7 mouse cellular contexts compared by ENCODE assay signal in genomic region chr2:167727161-167727560, GRCm38 (mm10). TPM values are rescaled to one million over a fixed set of nuclear protein-coding genes. Genes with fewer than 3 reads are reported as not detected.
DNase-seq lines count a peak whose midpoint lies in the region; ATAC-seq and TF ChIP-seq lines count a peak whose summit lies in the region.

No protein-coding gene starts in this region.

- no peak for TF ChIP-seq POLR2A in limb, embryonic 14.5 days (IDR thresholded peaks at IDR 0.05; ENCODE audit: borderline replicate concordance, extremely low read depth, insufficient read depth, insufficient read length)

- H3K9ac ChIP-seq in kidney, embryonic 14.5 days (ENCODE audit: low read depth, low read length): no peak overlapping the region
- no peak overlapping the region; the same call in 1 of the 2 replicates for H3K9ac ChIP-seq in limb, embryonic 14.5 days (ENCODE audit: low read depth, low read length, severe bottlenecking)

- ATAC-seq in kidney, embryonic 14.5 days (ENCODE audit: low FRiP score, low TSS enrichment): 0 out of 2 replicates have a peak, but pooled peaks have one; percentile 20
- peak; percentile 54 for ATAC-seq in limb, embryonic 14.5 days (ENCODE audit: low FRiP score, low read depth)

- H3K4me2 ChIP-seq in kidney, embryonic 14.5 days (replicated peaks; ENCODE audit: low read depth, low read length): no peak overlapping the region
- H3K4me2 ChIP-seq in limb, embryonic 14.5 days (replicated peaks; ENCODE audit: low read depth, low read length, severe bottlenecking): no peak overlapping the region

- H3K27me3 ChIP-seq in kidney, embryonic 14.5 days (ENCODE audit: control insufficient read depth, insufficient read depth, low read length): no peaks in the 10 kb centered on the region
- no peaks in the 10 kb centered on the region for H3K27me3 ChIP-seq in limb, embryonic 14.5 days (ENCODE audit: control insufficient read depth, insufficient read depth, low read length)

- H3K4me3 ChIP-seq in kidney, embryonic 14.5 days (ENCODE audit: low read length): no peak overlapping the region
- H3K4me3 ChIP-seq in limb, embryonic 14.5 days (replicated peaks; ENCODE audit: low read length): no peak overlapping the region

- H3K36me3 ChIP-seq in kidney, embryonic 14.5 days (ENCODE audit: control insufficient read depth, insufficient read depth, low read length): no peaks in the 10 kb centered on the region
- no peaks in the 10 kb centered on the region for H3K36me3 ChIP-seq in limb, embryonic 14.5 days (ENCODE audit: control insufficient read depth, insufficient read depth, low read length)

- H3K9me3 ChIP-seq in kidney, embryonic 14.5 days (ENCODE audit: control insufficient read depth, low read length): no peaks in the 10 kb centered on the region
- no peaks in the 10 kb centered on the region for H3K9me3 ChIP-seq in limb, embryonic 14.5 days (ENCODE audit: control insufficient read depth, low read length)

- DNase-seq in retina, postnatal 1 day: peak; percentile 86
- DNase-seq in retina, embryonic 14.5 days (ENCODE audit: low spot score): no peak
- peak; percentile 52 to 54 for DNase-seq in cerebellum, postnatal 4 days (ENCODE audit: low spot score in 2 of 2)
- peak; percentile 47 for DNase-seq in limb, embryonic 14.5 days (ENCODE audit: low spot score)
- peak; percentile 25 to 37 for DNase-seq in right cerebral cortex, postnatal 36 days (ENCODE audit: low spot score in 2 of 2)
- no peak for DNase-seq in gastrocnemius, postnatal 25 days

- H3K4me1 ChIP-seq in kidney, embryonic 14.5 days (ENCODE audit: control insufficient read depth, insufficient read depth, low read length): 0 out of 2 replicates have a peak, but pooled peaks cover 7% of the 10 kb centered on the region
- H3K4me1 ChIP-seq in limb, embryonic 14.5 days (ENCODE audit: control insufficient read depth, insufficient read depth, low read length): peaks cover 4% of the 10 kb centered on the region

- H3K27ac ChIP-seq in kidney, embryonic 14.5 days (ENCODE audit: low read depth, low read length): no peak overlapping the region
- H3K27ac ChIP-seq in limb, embryonic 14.5 days (replicated peaks; ENCODE audit: low read depth, low read length): no peak overlapping the region

- WGBS in kidney, embryonic 14.5 days: 51% methylated on average over 13 of the region's 13 CpGs
- WGBS in limb, embryonic 14.5 days: 55% methylated on average over 12 of the region's 13 CpGs

RNA-seq across cellular contexts. Expression of gene Tmem189, which starts 37.5 kb away (rescaled TPM):
- 37.9 and 52.8 TPM in 2 replicates for polyA plus RNA-seq in kidney, embryonic 14.5 days (2014; fragmentation: Nextera tagmentation; extraction: Ambion mirVana)
- polyA plus RNA-seq in limb, embryonic 14.5 days (2012; rRNA removed): 58.9 and 76.0 TPM in 2 replicates
- polyA plus RNA-seq in limb, embryonic 14.5 days (2014; fragmentation: Nextera tagmentation; extraction: Ambion mirVana): 37.2 and 39.3 TPM in 2 replicates
- total RNA-seq in gastrocnemius, postnatal 25 days (2021): 10 to 100 TPM; 13.4 to 18.9 TPM

RNA-seq across cellular contexts. Expression of gene Cebpb, which starts 38.4 kb away (rescaled TPM):
- polyA plus RNA-seq in kidney, embryonic 14.5 days (2014; fragmentation: Nextera tagmentation; extraction: Ambion mirVana): 7.7 and 8.3 TPM in 2 replicates
- polyA plus RNA-seq in limb, embryonic 14.5 days (2012; rRNA removed): 29.7 and 36.0 TPM in 2 replicates
- 20.6 and 27.4 TPM in 2 replicates for polyA plus RNA-seq in limb, embryonic 14.5 days (2014; fragmentation: Nextera tagmentation; extraction: Ambion mirVana)
- 10 to 100 TPM; 93.5 to 95.6 TPM for total RNA-seq in gastrocnemius, postnatal 25 days (2021)

Comparison
In these comparisons a context has a peak if more than half of its experiments do, and no peak if none do; other contexts are left out.
1. DNase-seq: peak in retina, postnatal 1 day (single experiment), cerebellum, postnatal 4 days (2 of 2), limb, embryonic 14.5 days (single experiment) and right cerebral cortex, postnatal 36 days (2 of 2); none in retina, embryonic 14.5 days (single experiment) and gastrocnemius, postnatal 25 days (single experiment).